Mouse (Mus musculus) spleen, adult 12 weeks (tissue): ENCODE measurements around the gene Ppard.

Source experiments
- DNase-seq: peaks from one replicate; pipeline ENCODE4 v3.0.0; 2022; ENCODE audit warnings: low spot score

The Ppard gene

DNA sequence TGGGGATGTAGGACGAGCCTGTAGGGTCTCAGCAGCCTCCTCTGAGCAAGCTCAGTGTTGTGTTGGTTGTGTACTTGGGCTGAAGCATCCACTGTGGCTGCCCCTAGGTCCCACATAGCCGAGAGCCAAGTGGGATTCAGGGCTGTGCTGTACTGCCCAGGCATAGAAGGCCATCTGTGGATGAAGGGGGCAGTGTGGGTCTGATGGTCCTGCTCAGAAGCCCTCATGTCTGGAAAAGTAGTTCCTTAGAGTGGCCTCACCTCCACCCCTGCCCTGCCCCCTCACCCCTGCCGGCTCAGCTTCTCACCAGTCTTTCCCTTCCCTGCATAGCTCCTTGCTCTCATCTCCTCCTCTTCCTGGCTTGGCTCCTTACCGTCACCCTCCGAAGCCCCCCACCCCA is 23.2 kb downstream of the Ppard start:
- no peak for DNase-seq

DNA sequence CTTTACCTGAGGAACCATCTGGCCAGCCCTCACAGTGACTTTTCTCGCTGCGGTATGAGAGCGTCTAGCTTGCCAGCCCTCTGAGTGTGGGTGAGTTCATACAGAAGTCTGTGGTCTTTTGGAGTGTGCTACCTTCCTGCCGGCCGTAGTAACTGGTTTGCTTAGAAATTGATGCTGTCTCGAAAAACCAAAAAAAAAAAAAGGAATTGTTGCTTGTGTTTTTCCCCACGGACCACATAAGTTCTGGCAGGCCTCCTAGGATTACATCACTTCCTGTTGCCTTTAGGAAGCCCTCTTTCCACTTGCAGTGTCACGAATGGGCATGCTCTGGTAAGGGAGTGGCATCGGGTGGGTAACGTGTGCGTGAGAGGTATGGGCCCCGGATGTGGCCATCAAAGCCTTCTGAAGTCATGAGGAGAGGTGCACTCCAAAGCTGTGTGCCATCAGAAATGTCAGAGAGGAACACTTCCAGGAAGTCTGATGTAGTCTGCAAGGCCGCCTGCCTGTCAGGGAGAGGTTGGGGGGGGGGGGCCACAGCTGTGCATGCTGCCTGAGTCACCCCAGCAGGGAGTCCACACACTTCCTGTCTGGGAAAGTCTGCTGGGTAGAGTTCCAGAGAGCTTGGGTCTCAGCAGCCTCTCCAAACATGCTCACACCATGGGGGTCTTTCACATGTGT is 24.3 kb downstream of the Ppard start:
- DNase-seq: peak; percentile 24

- DNase-seq: no peak
Measured at GRCm38 (mm10) chr17:28258325-28258724, 25.8 kb downstream of the Ppard start.

GRCm38 (mm10) chr17:28259890-28260542 is 27.5 kb downstream of the Ppard start:
- DNase-seq: no peak

DNA sequence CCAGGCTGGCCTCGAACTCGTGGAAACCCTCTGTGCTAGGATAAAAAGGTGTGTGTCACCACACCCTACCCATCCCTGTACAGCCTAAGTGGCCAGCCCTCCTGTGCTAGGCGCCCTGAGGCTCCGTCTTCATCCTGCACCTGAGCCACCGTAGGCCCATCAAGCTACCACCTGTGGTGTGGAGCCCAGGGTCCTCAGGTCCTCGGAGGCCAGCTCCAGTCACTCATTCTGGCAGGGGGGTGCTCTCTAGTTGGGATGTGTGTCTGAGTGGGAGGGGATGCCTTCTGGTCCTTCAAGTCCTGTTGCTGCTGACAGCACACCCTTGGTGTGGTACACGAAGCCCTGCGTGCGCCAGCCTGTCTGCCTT is 28.0 kb downstream of the Ppard start:
- DNase-seq: no peak

GRCm38 (mm10) chr17:28261795-28262194 is 29.3 kb downstream of the Ppard start:
- DNase-seq: no peak

DNA sequence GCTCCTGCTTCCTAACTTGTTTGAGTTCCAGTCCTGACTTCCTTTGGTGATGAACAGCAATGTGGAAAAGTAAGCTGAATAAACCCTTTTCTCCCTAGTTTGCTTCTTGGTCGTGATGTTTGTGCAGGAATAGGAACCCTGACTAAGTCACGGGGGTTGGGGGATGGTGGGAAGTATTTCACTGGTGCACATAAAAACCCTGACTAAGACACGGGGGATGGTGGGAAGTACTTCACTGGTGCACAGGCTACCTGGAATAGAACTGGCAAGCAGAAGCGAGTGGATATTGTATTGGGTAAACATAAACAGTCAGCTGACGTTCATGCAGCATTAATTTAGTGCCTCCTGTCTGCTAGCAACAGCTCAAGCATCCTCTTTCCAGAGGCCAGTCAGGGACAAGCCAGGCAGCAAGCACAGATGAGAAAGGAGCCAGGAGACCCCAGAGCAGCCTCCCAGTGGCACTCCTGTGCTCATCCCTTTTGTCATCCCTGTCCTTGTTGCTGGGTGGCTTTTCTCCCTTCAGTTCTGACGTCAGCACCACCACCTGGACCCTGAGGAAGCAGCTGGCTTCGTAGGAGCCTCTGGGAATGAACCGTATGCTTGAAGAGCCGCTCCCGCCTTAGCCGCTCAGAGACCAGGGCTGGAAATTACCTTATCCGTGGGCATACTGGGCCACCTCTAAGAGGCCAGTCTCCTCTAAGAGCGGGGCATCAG is 30.8 kb downstream of the Ppard start:
- no peak for DNase-seq

- no peak for DNase-seq
Measured at GRCm38 (mm10) chr17:28267251-28267650, 34.8 kb downstream of the Ppard start.

- DNase-seq: no peak
Measured at GRCm38 (mm10) chr17:28270165-28270564, 37.7 kb downstream of the Ppard start.

- DNase-seq: no peak
Measured at GRCm38 (mm10) chr17:28271537-28272266, 39.2 kb downstream of the Ppard start.

- no peak for DNase-seq
Measured at GRCm38 (mm10) chr17:28272281-28272680, 39.8 kb downstream of the Ppard start.

GRCm38 (mm10) chr17:28272837-28273236 is 40.3 kb downstream of the Ppard start:
- no peak for DNase-seq

DNA sequence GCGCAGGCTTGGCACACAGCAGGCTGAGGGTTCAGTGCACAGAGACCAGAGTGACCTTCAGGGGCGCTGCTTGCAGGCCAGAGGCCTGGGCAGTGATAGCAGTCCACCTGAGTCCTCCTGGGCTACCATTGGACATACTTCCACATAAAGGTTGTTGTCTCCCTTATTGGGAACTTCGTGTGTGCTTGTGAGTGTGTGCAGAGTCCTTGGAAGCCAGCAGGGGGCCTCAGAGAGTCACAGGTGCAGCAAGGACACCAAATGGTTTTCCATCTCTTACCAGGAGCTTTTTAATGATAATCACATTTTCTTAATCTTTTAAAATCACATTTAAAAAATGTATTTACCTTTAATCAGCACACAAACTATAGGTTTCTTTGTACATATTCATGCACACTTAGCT is 42.2 kb downstream of the Ppard start:
- DNase-seq: no peak

DNA sequence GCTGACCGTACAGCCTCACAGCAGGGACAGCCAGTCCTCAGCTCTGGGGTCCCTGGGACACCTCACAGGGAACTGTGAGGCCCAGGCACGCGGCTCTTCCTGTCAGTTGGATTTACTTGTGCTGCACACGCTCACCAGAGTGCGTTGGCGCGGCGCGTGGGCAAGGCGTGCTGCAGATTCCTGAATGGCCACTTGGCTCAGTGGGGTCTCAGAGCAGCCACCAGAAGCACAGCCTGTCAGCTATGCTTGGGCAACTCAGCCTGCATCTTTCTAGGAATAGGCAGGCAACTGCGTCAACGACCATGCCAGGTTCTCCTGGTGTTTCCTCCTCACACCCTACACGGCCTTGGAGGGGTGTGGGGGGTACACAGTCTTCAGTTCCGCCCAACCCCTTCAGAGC is 44.7 kb downstream of the Ppard start:
- DNase-seq: no peak

DNA sequence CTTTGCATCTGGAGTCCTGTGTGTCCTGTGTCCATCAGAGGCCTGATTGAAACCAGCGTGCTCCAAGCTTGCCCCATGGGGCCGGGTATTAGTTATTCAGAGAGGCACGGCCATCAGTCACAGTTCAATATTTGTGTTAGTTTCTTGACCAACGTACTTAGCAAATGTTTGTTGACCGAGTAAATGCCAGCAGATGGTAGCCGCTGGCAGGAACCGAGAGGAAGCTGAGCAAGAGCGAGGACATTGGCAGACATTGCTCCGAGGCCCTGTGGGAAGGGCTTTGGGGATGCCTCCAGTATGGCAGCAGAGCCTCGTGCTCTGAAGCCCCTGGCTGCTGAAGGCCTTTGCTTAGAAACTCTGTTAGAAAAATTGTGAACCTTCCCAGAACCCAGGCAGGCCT is 45.2 kb downstream of the Ppard start:
- no peak for DNase-seq

GRCm38 (mm10) chr17:28278156-28278555 is 45.7 kb downstream of the Ppard start:
- no peak for DNase-seq

GRCm38 (mm10) chr17:28279236-28279635 is 46.7 kb downstream of the Ppard start:
- no peak for DNase-seq

- no peak for DNase-seq
Measured at GRCm38 (mm10) chr17:28279780-28280422, 47.4 kb downstream of the Ppard start.

- no peak for DNase-seq
Measured at GRCm38 (mm10) chr17:28280423-28280800, 47.9 kb downstream of the Ppard start.

GRCm38 (mm10) chr17:28280831-28281377 is 48.4 kb downstream of the Ppard start:
- no peak for DNase-seq

DNA sequence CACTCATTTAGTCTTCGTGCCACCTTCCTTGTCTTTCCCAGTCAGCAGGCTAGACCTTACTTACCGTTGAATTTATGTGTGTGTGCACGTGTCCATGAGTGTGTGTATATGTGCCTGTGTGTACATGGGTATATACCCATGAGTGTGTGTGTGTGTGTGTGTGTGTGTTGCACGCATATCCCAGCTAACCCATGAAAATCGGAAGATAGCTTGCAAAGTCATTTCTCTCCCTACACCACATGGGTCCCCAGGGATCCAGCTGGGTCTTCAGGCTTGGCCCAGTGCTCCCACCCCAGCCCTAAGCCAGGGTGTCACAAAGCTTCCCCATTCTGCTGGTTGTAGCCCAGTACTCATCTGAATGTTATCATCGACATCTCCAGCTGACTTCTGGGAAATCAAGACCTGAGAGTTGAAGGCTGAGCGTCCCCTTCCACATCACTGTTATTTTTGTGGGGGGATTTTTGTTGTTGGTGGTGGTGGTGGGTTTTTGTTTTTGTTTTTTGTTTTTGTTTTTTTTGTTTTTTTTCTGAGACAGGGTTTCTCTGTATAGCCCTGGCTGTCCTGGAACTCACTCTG is 49.5 kb downstream of the Ppard start:
- DNase-seq: no peak

- no peak for DNase-seq
Measured at GRCm38 (mm10) chr17:28283199-28283598, 50.7 kb downstream of the Ppard start.
